9 mouse cellular contexts compared by ENCODE assay signal in genomic region chr11:96944844-96945580, GRCm38 (mm10). TPM values are rescaled to one million over a fixed set of nuclear protein-coding genes. Genes with fewer than 3 reads are reported as not detected.
DNase-seq lines count a peak whose midpoint lies in the region; ATAC-seq and TF ChIP-seq lines count a peak whose summit lies in the region.
"Had no signal": no experiment of that assay in that cellular context is flagged by ENCODE, and none has a peak within 500 bp of the region (broad histone marks: within the 10 kb centered on the region; RNA-seq: fewer than 3 reads in every experiment).

No protein-coding gene starts in this region.

- peak; percentile 31; the same call in 1 of the 2 replicates for TF ChIP-seq EP300 in liver, embryonic 14.5 days (IDR thresholded peaks at IDR 0.05; ENCODE audit: low read depth)

- no peaks in the 10 kb centered on the region for H3K27me3 ChIP-seq in erythroblast, embryonic 14.5 days (ENCODE audit: control insufficient read depth)
- no peaks in the 10 kb centered on the region for H3K27me3 ChIP-seq in liver, embryonic 14.5 days (ENCODE audit: control insufficient read depth, insufficient read depth, low read length)

- ATAC-seq in erythroblast, adult 5-6 weeks (replicated peaks; ENCODE audit: low FRiP score, poor library complexity, severe bottlenecking), result no peak
- no peak for ATAC-seq in liver, embryonic 14.5 days (ENCODE audit: insufficient read depth)

- peaks cover 11% of the 10 kb centered on the region for H3K9me3 ChIP-seq in erythroblast, embryonic 14.5 days (ENCODE audit: control insufficient read depth, low read length)
- H3K9me3 ChIP-seq in liver, embryonic 14.5 days (ENCODE audit: control insufficient read depth, low read length), result no peaks in the 10 kb centered on the region

- peak overlapping the region; percentile 70 for H3K4me2 ChIP-seq in liver, embryonic 14.5 days (ENCODE audit: low read depth)

- H3K36me3 ChIP-seq in erythroblast, embryonic 14.5 days (ENCODE audit: control insufficient read depth), result peaks cover 83% of the 10 kb centered on the region
- peaks cover 49% of the 10 kb centered on the region for H3K36me3 ChIP-seq in liver, embryonic 14.5 days (replicated peaks; ENCODE audit: control insufficient read depth, insufficient read depth, low read depth)

- H3K4me1 ChIP-seq in erythroblast, embryonic 14.5 days (ENCODE audit: control insufficient read depth), result peaks cover 95% of the 10 kb centered on the region
- H3K4me1 ChIP-seq in liver, embryonic 14.5 days (replicated peaks; ENCODE audit: control insufficient read depth in 2 of 2, insufficient read depth in 2 of 2, low read length in 1 of 2), result peaks cover 52 to 60% of the 10 kb centered on the region in 2 experiments

- peak overlapping the region; percentile 100 for H3K27ac ChIP-seq in liver, embryonic 14.5 days

- H3K4me3 ChIP-seq in erythroblast, embryonic 14.5 days (replicated peaks), result peak overlapping the region; percentile 78
- H3K4me3 ChIP-seq in liver, embryonic 14.5 days (ENCODE audit: insufficient read depth in 1 of 2, low read depth in 2 of 2, low read length in 2 of 2), result peak overlapping the region; percentile 87 to 95

- peak; percentile 36 for DNase-seq in thymus, postnatal 25 days
- no peak for DNase-seq in thymus, postnatal 14 days
- no peak for DNase-seq in liver, embryonic 14.5 days (ENCODE audit: low read depth in 3 of 3, low spot score in 3 of 3)
- DNase-seq in right cerebral cortex, adult 2 months (ENCODE audit: low spot score in 2 of 2), result no peak
- no peak for DNase-seq in right cerebral cortex, adult 18-20 months
- DNase-seq in kidney, adult 18-20 months, result no peak
- DNase-seq: kidney, postnatal 10 days had no signal

- 17% methylated on average over 14 of the region's 14 CpGs for WGBS in liver, embryonic 14.5 days (ENCODE audit: insufficient replicate concordance)

- peak overlapping the region; percentile 85 for H3K9ac ChIP-seq in liver, embryonic 14.5 days (replicated peaks)

- no peak for TF ChIP-seq CTCF in liver, embryonic 14.5 days (IDR thresholded peaks at IDR 0.05; ENCODE audit: low read depth)

RNA-seq across cellular contexts. Expression of gene Pnpo, which starts 1.2 kb away (rescaled TPM):
- 42.1 and 83.7 TPM in 2 replicates for polyA plus RNA-seq in erythroblast, embryonic 14.5 days (2012)
- total RNA-seq in erythroblast, adult 5-6 weeks (2015; ENCODE audit: low replicate concordance), result 231 and 288 TPM in 2 replicates
- total RNA-seq in erythroblast, adult 5-6 weeks (2017; ENCODE audit: low replicate concordance), result 381 and 405 TPM in 2 replicates
- 315 and 355 TPM in 2 replicates for polyA plus RNA-seq in liver, embryonic 14.5 days (2012; rRNA removed)
- polyA plus RNA-seq in liver, embryonic 14.5 days (2014; fragmentation: Nextera tagmentation; extraction: Ambion mirVana), result 564 and 592 TPM in 2 replicates

RNA-seq across cellular contexts. Expression of gene Prr15l, which starts 17.1 kb away (rescaled TPM):
- 0.95 and 3.0 TPM in 2 replicates for polyA plus RNA-seq in erythroblast, embryonic 14.5 days (2012)
- not detected in 2 replicates for total RNA-seq in erythroblast, adult 5-6 weeks (2015; ENCODE audit: low replicate concordance)
- 0.94 and 1.3 TPM in 2 replicates for total RNA-seq in erythroblast, adult 5-6 weeks (2017; ENCODE audit: low replicate concordance)
- 2.8 and 3.3 TPM in 2 replicates for polyA plus RNA-seq in liver, embryonic 14.5 days (2012; rRNA removed)
- 4.9 and 8.5 TPM in 2 replicates for polyA plus RNA-seq in liver, embryonic 14.5 days (2014; fragmentation: Nextera tagmentation; extraction: Ambion mirVana)

RNA-seq across cellular contexts. Expression of gene Cdk5rap3, which starts 28.7 kb away (rescaled TPM):
- 2.9 and 4.8 TPM in 2 replicates for polyA plus RNA-seq in erythroblast, embryonic 14.5 days (2012)
- total RNA-seq in erythroblast, adult 5-6 weeks (2015; ENCODE audit: low replicate concordance), result 6.1 and 8.6 TPM in 2 replicates
- total RNA-seq in erythroblast, adult 5-6 weeks (2017; ENCODE audit: low replicate concordance), result 6.8 and 17.3 TPM in 2 replicates
- polyA plus RNA-seq in liver, embryonic 14.5 days (2012; rRNA removed), result 14.2 and 20.1 TPM in 2 replicates
- polyA plus RNA-seq in liver, embryonic 14.5 days (2014; fragmentation: Nextera tagmentation; extraction: Ambion mirVana), result 34.1 and 36.4 TPM in 2 replicates

RNA-seq across cellular contexts. Expression of gene Sp2, which starts 37.7 kb away (rescaled TPM):
- 16.7 and 23.0 TPM in 2 replicates for polyA plus RNA-seq in erythroblast, embryonic 14.5 days (2012)
- total RNA-seq in erythroblast, adult 5-6 weeks (2015; ENCODE audit: low replicate concordance), result 16.1 and 17.1 TPM in 2 replicates
- total RNA-seq in erythroblast, adult 5-6 weeks (2017; ENCODE audit: low replicate concordance), result 4.4 and 6.1 TPM in 2 replicates
- polyA plus RNA-seq in liver, embryonic 14.5 days (2012; rRNA removed), result 7.7 and 8.0 TPM in 2 replicates
- 13.7 and 17.1 TPM in 2 replicates for polyA plus RNA-seq in liver, embryonic 14.5 days (2014; fragmentation: Nextera tagmentation; extraction: Ambion mirVana)
